Mouse (Mus musculus) gastrocnemius, postnatal 36 days (tissue): ENCODE measurements around the gene Mgmt. TPM values are rescaled to one million over a fixed set of nuclear protein-coding genes. Genes with fewer than 3 reads are reported as not detected.

Source experiments
- DNase-seq, 2 experiments: peaks; one replicate each; pipeline ENCODE4 v3.0.0; 2022
- intact Hi-C: fragments of 180-260 bp; cut with DNase I; formaldehyde crosslinking; loops from one replicate; pipeline ENCODE4 v1.15.1; 2025
- total RNA-seq, 2 experiments: library from RNA; stranded (reverse); gene quantifications; 2 replicates each; pipeline ENCODE4 v1.2.3; 2021

Gene Mgmt
- total RNA-seq, 2 experiments from 2014 or later, result 2.4 to 2.7 TPM

DNA sequence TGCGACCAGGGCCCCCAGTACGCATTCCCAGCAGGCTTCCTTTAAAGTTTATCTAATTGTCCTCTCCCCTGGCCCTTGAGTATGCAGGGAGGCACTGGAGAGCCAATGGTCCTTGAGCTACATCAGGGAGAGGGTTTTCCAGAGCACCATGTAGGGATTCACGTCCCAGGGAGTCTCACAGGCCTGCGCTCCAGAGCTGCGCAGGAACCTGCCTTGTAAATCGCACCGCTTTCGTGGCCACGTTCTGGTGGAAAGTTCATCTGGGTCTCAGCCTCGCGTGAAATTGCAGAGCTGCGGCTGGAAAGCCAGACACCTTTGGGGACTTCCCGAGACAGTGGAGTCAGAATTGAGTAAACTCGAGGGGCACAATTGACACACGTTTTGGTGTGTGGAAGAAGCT is 103.0 kb downstream of the Mgmt start:
- DNase-seq, result no peak
- intact Hi-C loops, result no loop called here

GRCm38 (mm10) chr7:137000703-137001102 is 106.3 kb downstream of the Mgmt start:
- intact Hi-C loops, result no loop called here
- no peak for DNase-seq

DNA sequence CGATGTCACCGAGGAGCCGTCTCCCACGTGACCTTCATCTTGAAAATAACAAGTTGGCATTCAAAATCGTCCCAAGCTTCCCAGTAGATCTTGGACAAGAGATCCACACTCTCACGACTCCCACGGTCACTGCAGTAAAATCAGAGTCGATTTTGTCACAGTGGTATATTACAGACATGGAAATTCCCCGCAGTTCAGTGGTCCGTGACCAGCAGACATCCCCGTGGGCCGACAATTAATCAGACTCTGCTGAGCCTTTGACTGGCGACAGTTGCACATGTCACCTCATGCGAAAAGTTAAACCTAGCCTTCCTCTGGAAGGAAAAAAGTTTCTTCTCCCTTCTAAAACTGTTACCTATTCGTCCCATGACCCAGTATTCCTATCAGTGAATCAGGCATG is 106.8 kb downstream of the Mgmt start:
- DNase-seq, result no peak
- intact Hi-C loops, result no loop called here

GRCm38 (mm10) chr7:137001783-137002182 is 107.4 kb downstream of the Mgmt start:
- intact Hi-C loops, result no loop called here

GRCm38 (mm10) chr7:137002431-137002830 is 108.0 kb downstream of the Mgmt start:
- intact Hi-C loops, result no loop called here
- no peak for DNase-seq

More at GRCm38 (mm10) chr7:137001783-137002182, 107.4 kb downstream of the Mgmt start:
- no peak for DNase-seq

GRCm38 (mm10) chr7:137005293-137005692 is 110.9 kb downstream of the Mgmt start:
- intact Hi-C loops, result no loop called here
- no peak for DNase-seq

DNA sequence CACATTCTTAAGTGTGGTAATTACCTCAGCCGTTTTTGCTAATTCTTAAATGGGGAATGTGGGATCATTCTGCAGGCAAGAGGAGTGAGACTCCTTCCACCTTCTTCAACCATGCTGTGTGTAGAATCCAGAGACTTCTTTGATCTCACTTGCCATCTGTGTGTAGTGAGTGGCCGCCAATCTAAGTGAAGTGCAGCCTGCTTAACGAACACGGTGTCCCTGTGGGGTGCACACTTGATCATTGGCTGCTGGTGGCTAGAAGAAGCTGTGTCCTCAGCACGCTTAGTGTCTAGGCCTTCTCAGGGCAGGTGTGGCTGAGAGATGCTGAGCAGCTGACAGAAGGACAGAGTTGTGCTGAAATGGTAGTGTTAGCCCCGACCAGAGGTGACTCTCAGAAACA is 113.9 kb downstream of the Mgmt start:
- intact Hi-C loops, result no loop called here

DNA sequence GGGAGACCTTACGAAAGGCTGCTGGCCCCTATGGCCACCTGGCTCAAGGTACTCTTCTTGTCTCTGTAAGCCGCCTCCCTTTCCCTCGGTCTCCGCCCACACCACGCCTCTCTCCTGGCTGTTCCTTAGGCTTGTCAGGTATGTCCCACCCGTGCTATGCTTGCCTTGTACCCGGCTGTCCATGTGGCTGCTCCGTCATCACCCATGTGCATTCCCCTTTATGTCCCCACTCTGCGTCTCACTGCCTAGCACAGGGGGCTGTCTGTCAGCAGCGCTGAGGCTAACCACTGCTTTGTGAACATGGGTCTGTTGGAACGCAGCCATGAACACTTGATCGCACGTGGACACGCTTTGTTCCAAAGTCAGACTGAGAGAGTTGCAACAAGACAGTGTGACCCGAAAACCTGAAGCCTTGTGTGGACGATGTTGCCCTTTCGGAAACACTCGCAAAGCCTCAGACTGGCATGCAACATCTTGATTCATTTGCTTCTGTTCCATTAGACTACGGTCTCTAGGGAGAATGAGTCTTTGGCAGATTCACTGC is 115.4 kb downstream of the Mgmt start:
- intact Hi-C loops, result no loop called here
- no peak for DNase-seq

More for the DNA sequence above, 113.9 kb downstream of the Mgmt start:
- no peak for DNase-seq

DNA sequence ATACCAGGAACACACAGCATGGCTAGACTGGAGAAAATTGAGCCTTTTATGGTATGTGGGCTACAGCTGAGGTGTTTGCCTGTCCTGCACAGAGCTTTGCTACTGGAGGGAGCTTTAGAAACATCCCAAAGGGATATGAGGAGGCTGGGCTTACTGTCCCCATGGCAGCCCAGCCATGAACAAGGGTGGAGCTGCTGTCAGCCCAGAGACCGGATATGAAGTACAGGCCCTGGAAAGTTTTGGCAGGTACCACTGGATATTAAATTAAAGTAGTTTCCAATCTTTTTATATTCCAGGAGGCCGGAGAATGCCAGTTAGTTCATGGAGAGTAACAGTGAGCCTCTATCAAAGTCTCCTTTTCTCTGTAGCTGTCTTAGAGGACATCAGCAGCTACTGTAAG is 116.0 kb downstream of the Mgmt start:
- intact Hi-C loops, result no loop called here
- no peak for DNase-seq

DNA sequence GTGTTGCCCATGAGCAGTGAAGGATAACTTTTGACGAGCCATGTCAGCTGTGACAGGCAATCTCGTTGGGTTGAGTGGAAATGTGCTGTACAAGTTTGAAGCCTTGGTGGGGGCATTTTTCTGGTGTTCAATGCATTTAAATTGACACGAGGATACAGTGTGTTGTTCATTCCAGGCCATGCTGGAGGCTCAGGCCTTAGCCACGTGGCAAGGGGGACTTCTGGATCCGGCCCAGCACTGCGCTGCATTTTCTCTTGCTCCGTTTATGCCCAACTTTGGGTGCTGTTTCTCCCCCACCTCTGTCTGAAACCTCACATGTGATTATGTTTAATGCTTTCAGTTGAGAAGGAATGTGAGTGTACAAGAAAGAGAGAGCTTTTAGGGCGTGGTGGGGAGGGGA is 118.3 kb downstream of the Mgmt start:
- no peak for DNase-seq

DNA sequence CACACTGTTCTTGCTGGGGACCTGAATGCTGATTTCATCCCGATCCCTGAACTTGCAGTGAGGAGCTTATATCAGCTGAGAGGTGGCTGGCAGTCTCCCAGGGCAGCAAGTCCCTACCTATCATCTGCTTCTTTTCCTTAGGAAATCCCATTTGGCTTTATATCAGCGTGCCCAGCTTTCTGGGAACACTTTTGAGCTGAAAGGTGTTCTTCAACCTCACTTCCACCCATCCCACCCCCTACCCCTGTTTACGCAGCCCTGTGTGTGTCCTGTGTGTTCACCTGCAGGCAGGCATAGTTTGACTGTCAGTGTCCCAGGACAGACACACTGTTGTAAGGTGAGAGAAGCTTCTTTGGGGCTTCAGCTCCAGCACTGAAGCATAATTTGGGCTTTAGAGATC is 119.0 kb downstream of the Mgmt start:
- intact Hi-C loops, result no loop called here
- no peak for DNase-seq

More for the DNA sequence above, 118.3 kb downstream of the Mgmt start:
- intact Hi-C loops, result no loop called here

DNA sequence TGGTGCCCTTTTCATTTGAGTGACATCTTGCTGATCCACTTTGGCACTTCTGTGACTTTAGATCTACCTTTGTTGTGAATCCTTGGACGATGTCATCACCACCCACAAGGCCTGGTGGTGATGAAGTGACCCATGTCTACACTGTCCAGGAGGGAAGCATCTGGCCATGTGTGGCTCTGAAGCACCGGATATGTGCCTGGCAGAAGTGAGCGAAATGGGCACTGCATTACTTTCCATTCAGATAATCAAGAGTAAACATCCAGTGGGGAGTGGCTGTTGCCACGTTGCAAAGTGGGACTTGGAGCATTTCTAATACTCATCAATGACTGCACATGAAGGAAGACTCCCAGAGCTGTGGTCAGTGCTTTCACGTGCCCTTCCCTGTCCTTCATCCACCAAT is 124.2 kb downstream of the Mgmt start:
- no peak for DNase-seq
- intact Hi-C loops, result no loop called here

GRCm38 (mm10) chr7:137020195-137020594 is 125.8 kb downstream of the Mgmt start:
- DNase-seq, result no peak
- intact Hi-C loops, result no loop called here

GRCm38 (mm10) chr7:137030789-137031188 is 136.4 kb downstream of the Mgmt start:
- intact Hi-C loops, result no loop called here

DNA sequence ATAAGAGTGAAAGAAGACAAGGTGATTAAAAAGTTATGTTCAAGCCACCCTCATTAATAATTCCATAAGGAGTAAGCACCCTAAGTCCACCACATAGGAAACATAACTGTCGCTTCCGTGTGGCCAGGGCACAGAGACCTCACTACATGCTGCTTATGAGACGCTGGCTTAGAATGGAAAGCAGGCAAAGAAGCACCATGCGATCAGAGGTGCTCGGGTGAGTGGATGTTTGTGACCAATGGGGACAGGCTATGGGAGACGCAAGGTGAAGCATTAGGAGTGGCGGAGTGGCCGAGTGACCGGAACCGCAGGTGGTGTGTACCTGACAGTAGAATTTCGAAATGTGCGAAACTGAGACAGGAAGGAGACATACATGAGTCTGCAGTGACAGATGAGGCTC is 138.8 kb downstream of the Mgmt start:
- intact Hi-C loops, result no loop called here
- no peak for DNase-seq

More at GRCm38 (mm10) chr7:137030789-137031188, 136.4 kb downstream of the Mgmt start:
- DNase-seq, result no peak

DNA sequence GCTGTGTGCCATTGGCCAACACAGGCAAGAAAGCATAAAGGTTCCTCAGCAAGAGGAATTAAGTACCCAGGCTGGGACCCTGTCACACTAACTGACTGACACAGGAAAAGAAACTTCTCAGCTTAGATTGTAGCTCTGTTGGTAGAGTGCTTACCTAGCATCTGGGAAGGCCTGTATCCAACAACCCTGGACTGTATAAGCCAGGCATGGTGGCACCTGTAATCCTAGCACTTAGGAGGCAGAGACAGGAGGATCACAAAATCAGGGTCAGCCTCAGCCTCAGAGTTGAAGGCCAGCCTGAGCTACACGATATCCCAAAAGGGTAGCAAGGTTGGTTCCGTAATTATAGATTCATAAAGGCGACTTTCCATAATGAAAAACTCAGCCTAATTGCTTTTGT is 140.6 kb downstream of the Mgmt start:
- DNase-seq, result no peak
- intact Hi-C loops, result no loop called here

DNA sequence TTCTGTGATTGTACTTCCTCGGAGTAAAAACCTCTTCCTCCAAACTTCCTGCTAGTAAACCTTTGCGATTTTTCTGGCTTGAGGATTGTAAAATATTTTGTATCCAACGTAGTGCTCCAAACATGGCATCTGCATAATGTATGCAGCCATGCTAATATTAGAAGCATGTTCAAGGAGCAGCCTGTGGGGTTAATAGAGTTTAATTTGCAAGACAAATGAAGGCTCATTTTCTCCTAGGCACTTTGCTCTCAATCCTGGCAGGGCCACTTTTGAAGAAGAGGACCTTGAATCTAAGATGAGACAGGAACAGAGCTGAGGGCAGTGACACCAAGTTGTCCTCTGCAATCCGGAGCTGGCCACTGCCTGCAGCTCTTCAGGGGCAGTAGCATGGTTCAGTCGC is 141.5 kb downstream of the Mgmt start:
- no peak for DNase-seq
- intact Hi-C loops, result no loop called here

GRCm38 (mm10) chr7:137037471-137037870 is 143.1 kb downstream of the Mgmt start:
- intact Hi-C loops, result no loop called here

DNA sequence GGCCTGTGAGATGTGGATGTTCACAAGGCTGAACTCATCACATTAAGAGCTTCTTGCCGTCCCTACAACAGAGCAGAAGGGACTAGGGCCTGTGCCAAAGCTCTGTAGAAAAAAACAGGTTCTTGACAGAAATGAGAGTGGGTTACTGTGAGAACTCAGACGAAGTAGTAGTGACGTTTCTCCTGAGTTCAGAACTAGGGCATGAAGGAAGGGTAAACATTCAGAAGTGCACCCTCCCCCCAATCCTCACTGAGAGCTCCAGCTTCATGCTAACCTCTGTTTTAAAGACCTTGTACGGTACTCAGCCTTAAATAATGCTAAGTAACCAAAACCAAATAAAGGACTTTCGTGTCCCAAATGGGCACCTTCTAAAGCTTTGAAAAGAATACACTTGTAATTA is 143.5 kb downstream of the Mgmt start:
- intact Hi-C loops, result no loop called here

More at GRCm38 (mm10) chr7:137037471-137037870, 143.1 kb downstream of the Mgmt start:
- DNase-seq, result no peak

GRCm38 (mm10) chr7:137038311-137038945 is 144.0 kb downstream of the Mgmt start:
- DNase-seq, result no peak
- intact Hi-C loops, result no loop called here

More for the DNA sequence above, 143.5 kb downstream of the Mgmt start:
- DNase-seq, result no peak

GRCm38 (mm10) chr7:137038946-137039320 is 144.5 kb downstream of the Mgmt start:
- intact Hi-C loops, result no loop called here
- no peak for DNase-seq

GRCm38 (mm10) chr7:137040646-137041045 is 146.2 kb downstream of the Mgmt start:
- intact Hi-C loops, result no loop called here
- DNase-seq, result no peak

- DNase-seq, result no peak
- intact Hi-C loops, result no loop called here
Measured at GRCm38 (mm10) chr7:137046891-137047290, 152.5 kb downstream of the Mgmt start.
